Mouse (Mus musculus) kidney, postnatal 0 days (tissue): ENCODE data around the gene Adk. TPM values are rescaled to one million over a fixed set of nuclear protein-coding genes. Genes with fewer than 3 reads are reported as not detected.

Experiments used
- ATAC-seq: fragments of 200-750 bp; cut with Nextera tagmentation; replicated peaks from 2 replicates; pipeline ENCODE4 v1.8.0; 2017; ENCODE audit warnings: low read depth, moderate number of reproducible peaks, moderate TSS enrichment, moderate library complexity; ENCODE audit not compliant: low FRiP score
- DNase-seq: peaks from one replicate; pipeline ENCODE4 v3.0.0-alpha.2; 2016; ENCODE audit warnings: low spot score
- H3K27ac ChIP-seq: fragments of 300-500 bp; sonication (generic); 2 replicates; pipeline ENCODE4 v1.5.1; 2014; ENCODE audit warnings: mild to moderate bottlenecking
- H3K27me3 ChIP-seq: fragments of 300-500 bp; sonication (generic); 2 replicates; pipeline ENCODE4 v1.6.1; 2014; ENCODE audit warnings: low read length, mixed read lengths; ENCODE audit not compliant: insufficient read depth
- H3K36me3 ChIP-seq: fragments of 300-500 bp; sonication (generic); 2 replicates; pipeline ENCODE4 v1.6.1; 2014; ENCODE audit warnings: low read length, mixed read lengths; ENCODE audit not compliant: insufficient read depth
- H3K4me1 ChIP-seq: fragments of 300-500 bp; sonication (generic); replicated peaks from 2 replicates; pipeline ENCODE4 v1.6.1; 2014; ENCODE audit warnings: antibody characterized with exemption, low read length, mixed read lengths; ENCODE audit not compliant: insufficient read depth
- H3K4me2 ChIP-seq: fragments of 300-500 bp; sonication (generic); 2 replicates; pipeline ENCODE4 v1.6.1; 2014; ENCODE audit warnings: mild to moderate bottlenecking, low read length, moderate library complexity, mixed read lengths
- H3K4me3 ChIP-seq: fragments of 300-500 bp; sonication (generic); replicated peaks from 2 replicates; pipeline ENCODE4 v1.5.1; 2014; ENCODE audit warnings: low read depth, low read length
- H3K9ac ChIP-seq: fragments of 300-500 bp; sonication (generic); 2 replicates; pipeline ENCODE4 v1.6.1; 2014; ENCODE audit warnings: low read depth, low read length
- H3K9me3 ChIP-seq: fragments of 300-500 bp; sonication (generic); replicated peaks from 2 replicates; pipeline ENCODE4 v1.6.1; 2016; ENCODE audit warnings: low read length, inconsistent platforms, mixed read lengths
- CTCF ChIP-seq: IDR thresholded peaks from 2 replicates; pipeline ENCODE4 v1.5.1; 2016; ENCODE audit warnings: antibody characterized with exemption, low read depth, mild to moderate bottlenecking, moderate library complexity
- WGBS: fragments of 180-500 bp; shearing (Covaris S2); extraction: QIAGEN DNeasy Blood & Tissue Kit; methylation state at CpG from one replicate; pipeline ENCODE4 v1.1.7; 2014; 5-methylcytosine and 5-hydroxymethylcytosine counted together
- polyA plus RNA-seq: library from polyadenylated mRNA; unstranded; fragments of >200 nt; fragmentation: Nextera tagmentation; extraction: Ambion mirVana; gene quantifications from 2 replicates; pipeline ENCODE4 v1.2.1, GENCODE M21; 2015

The Adk gene
- polyA plus RNA-seq, 1 experiment from 2014 or later, result 193 TPM

GRCm38 (mm10) chr14:21082823-21083222 lies 30.4 kb downstream of the Adk start:
- Histone ChIP-seq H3K27ac (no peak overlapping the region), H3K9ac (no peak overlapping the region), H3K36me3 (no peaks in the 10 kb centered on the region), H3K9me3 (no peaks in the 10 kb centered on the region), H3K4me2 (no peak overlapping the region), H3K27me3 (no peaks in the 10 kb centered on the region), H3K4me3 (no peak overlapping the region), H3K4me1 (peaks cover 10% of the 10 kb centered on the region)
- 63% methylated on average over 1 of the region's 1 CpGs for WGBS
- ATAC-seq (no peak), DNase-seq (no peak)
- no peak for TF ChIP-seq CTCF

- DNase-seq, result no peak
- no peak for TF ChIP-seq CTCF
- Histone ChIP-seq H3K4me1 (peaks cover 10% of the 10 kb centered on the region), H3K27me3 (no peaks in the 10 kb centered on the region), H3K9ac (no peak overlapping the region), H3K4me3 (no peak overlapping the region), H3K36me3 (no peaks in the 10 kb centered on the region), H3K4me2 (no peak overlapping the region), H3K9me3 (no peaks in the 10 kb centered on the region), H3K27ac (no peak overlapping the region; the same call in 1 of the 2 replicates)
- 69% methylated on average over 5 of the region's 5 CpGs for WGBS
- no peak for ATAC-seq
Measured at GRCm38 (mm10) chr14:21085666-21086065, 33.3 kb downstream of the Adk start.

- peaks cover 10% of the 10 kb centered on the region for H3K4me1 ChIP-seq
- H3K27me3 ChIP-seq, result no peaks in the 10 kb centered on the region
- H3K9ac ChIP-seq, result no peak overlapping the region
- no peak overlapping the region; the same call in 1 of the 2 replicates for H3K27ac ChIP-seq
- ATAC-seq (no peak), DNase-seq (peak; percentile 7)
- no peaks in the 10 kb centered on the region for H3K36me3 ChIP-seq
- TF ChIP-seq CTCF, result no peak
- WGBS, result 24% methylated on average over 2 of the region's 2 CpGs
- no peaks in the 10 kb centered on the region for H3K9me3 ChIP-seq
- H3K4me2 ChIP-seq, result no peak overlapping the region
- H3K4me3 ChIP-seq, result no peak overlapping the region
Measured at GRCm38 (mm10) chr14:21086106-21086505, 33.7 kb downstream of the Adk start.

GRCm38 (mm10) chr14:21086827-21087351 lies 34.5 kb downstream of the Adk start:
- no peak for TF ChIP-seq CTCF

GRCm38 (mm10) chr14:21087390-21088060 lies 35.2 kb downstream of the Adk start:
- peak overlapping the region; percentile 80 for H3K27ac ChIP-seq
- ATAC-seq, result no peak
- no peaks in the 10 kb centered on the region for H3K27me3 ChIP-seq
- 0 out of 2 replicates have a peak overlapping the region, but pooled peaks have one; percentile 25 for H3K9ac ChIP-seq
- TF ChIP-seq CTCF, result no peak
- H3K4me2 ChIP-seq, result no peak overlapping the region
- no peaks in the 10 kb centered on the region for H3K9me3 ChIP-seq
- no peak overlapping the region for H3K4me3 ChIP-seq
- DNase-seq, result peak; percentile 42
- H3K36me3 ChIP-seq, result no peaks in the 10 kb centered on the region
- peaks cover 10% of the 10 kb centered on the region for H3K4me1 ChIP-seq
- WGBS, result 54% methylated on average over 4 of the region's 4 CpGs

More at GRCm38 (mm10) chr14:21086827-21087351, 34.5 kb downstream of the Adk start:
- H3K27me3 ChIP-seq, result no peaks in the 10 kb centered on the region
- no peaks in the 10 kb centered on the region for H3K36me3 ChIP-seq
- H3K9ac ChIP-seq, result 0 out of 2 replicates have a peak overlapping the region, but pooled peaks have one; percentile 25
- H3K4me1 ChIP-seq, result peaks cover 10% of the 10 kb centered on the region
- no peaks in the 10 kb centered on the region for H3K9me3 ChIP-seq
- H3K4me2 ChIP-seq, result no peak overlapping the region
- peak overlapping the region; percentile 80 for H3K27ac ChIP-seq
- no peak overlapping the region for H3K4me3 ChIP-seq
- DNase-seq (peak; percentile 56), ATAC-seq (no peak)
- 31% methylated on average over 7 of the region's 7 CpGs for WGBS

GRCm38 (mm10) chr14:21088731-21089130 lies 36.4 kb downstream of the Adk start:
- Histone ChIP-seq H3K4me1 (peaks cover 10% of the 10 kb centered on the region), H3K9me3 (no peaks in the 10 kb centered on the region), H3K27me3 (no peaks in the 10 kb centered on the region), H3K9ac (no peak overlapping the region), H3K36me3 (peaks cover 3% of the 10 kb centered on the region), H3K4me2 (no peak overlapping the region), H3K4me3 (no peak overlapping the region), H3K27ac (no peak overlapping the region)
- ATAC-seq (no peak), DNase-seq (no peak)
- 69% methylated on average over 3 of the region's 3 CpGs for WGBS
- no peak for TF ChIP-seq CTCF
